Comparison of ENCODE assay signal across 29 mouse cellular contexts in the genomic region with DNA sequence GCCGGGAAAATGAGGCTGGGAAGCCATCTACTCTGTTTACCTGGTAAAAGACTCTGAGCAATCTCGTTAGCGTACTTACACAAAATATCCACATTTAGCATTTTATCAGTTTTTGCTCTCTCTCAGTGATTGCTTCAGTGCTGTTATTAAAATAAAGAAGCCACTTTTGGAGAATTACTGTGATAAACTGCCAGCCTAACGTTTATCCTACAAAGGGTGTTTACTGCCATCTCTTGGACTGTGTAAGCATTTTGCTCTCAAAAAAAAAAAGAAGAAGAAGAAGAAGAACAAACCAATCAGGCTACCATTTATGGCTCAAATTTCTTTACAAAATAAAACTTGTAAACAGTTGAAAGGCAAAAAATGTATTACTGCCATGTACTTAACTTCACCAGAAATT. TPM values are rescaled to one million over a fixed set of nuclear protein-coding genes. Genes with fewer than 3 reads are reported as not detected.
DNase-seq lines count a peak whose midpoint lies in the region; ATAC-seq and TF ChIP-seq lines count a peak whose summit lies in the region.
"Had no signal": no experiment of that assay in that cellular context is flagged by ENCODE, and none has a peak within 500 bp of the region (broad histone marks: within the 10 kb centered on the region; RNA-seq: fewer than 3 reads in every experiment).

No protein-coding gene starts in this region.

- peak; percentile 48 for TF ChIP-seq RAD21 in CH12.LX (IDR thresholded peaks at IDR 0.05; ENCODE audit: low read depth, low read length)

- no peak overlapping the region for H3K9ac ChIP-seq in hindbrain, embryonic 16.5 days (ENCODE audit: low read depth, low read length)
- H3K9ac ChIP-seq in CH12.LX (ENCODE audit: insufficient read depth, low read depth): no peak overlapping the region
- H3K9ac ChIP-seq: embryonic facial prominence, embryonic 13.5 days; kidney, embryonic 15.5 days; liver, embryonic 15.5 days; neural tube, embryonic 15.5 days; stomach, embryonic 15.5 days had no signal

- peak; percentile 42; the same call in 1 of the 2 replicates for ATAC-seq in hindbrain, embryonic 16.5 days

- no peak overlapping the region for H3K4me2 ChIP-seq in hindbrain, embryonic 16.5 days (ENCODE audit: low read length)
- H3K4me2 ChIP-seq in CH12.LX (ENCODE audit: insufficient read depth, low read depth, poor library complexity, severe bottlenecking): no peak overlapping the region
- H3K4me2 ChIP-seq: embryonic facial prominence, embryonic 13.5 days; kidney, embryonic 15.5 days; liver, embryonic 15.5 days; midbrain, embryonic 11.5 days; neural tube, embryonic 15.5 days; stomach, embryonic 15.5 days had no signal

- DNase-seq in hindbrain, embryonic 10.5 days (ENCODE audit: low spot score): no peak
- DNase-seq in left cerebral cortex, adult 2 months (ENCODE audit: extremely low spot score in 1 of 2, low spot score in 2 of 2): no peak
- no peak for DNase-seq in left cerebral cortex, postnatal 4 days
- no peak for DNase-seq in CH12.LX (ENCODE audit: extremely low read depth)
- DNase-seq in brain, embryonic 14.5 days (ENCODE audit: low read depth): peak; percentile 47
- no peak for DNase-seq in gastrocnemius, postnatal 4 days (ENCODE audit: low spot score in 2 of 2)
- DNase-seq: adrenal gland, postnatal 14 days; B cell, adult 2 months; cerebellum, adult 11-12 months; cerebellum, postnatal 10 days; gastrocnemius, postnatal 14 days; heart, postnatal 36 days; kidney, adult 11 months; kidney, postnatal 36 days; layer of hippocampus, postnatal 36 days; liver; lung, postnatal 36 days; retina, postnatal 1 day; right cerebral cortex, postnatal 25 days; thymus, postnatal 14 days had no signal

- no peaks in the 10 kb centered on the region for H3K79me2 ChIP-seq in CH12.LX (replicated peaks; ENCODE audit: control insufficient read depth, extremely low read depth, insufficient read depth, poor library complexity, severe bottlenecking)

- 68% methylated on average over 4 of the region's 4 CpGs for WGBS in hindbrain, embryonic 16.5 days
- WGBS in hindbrain, embryonic 10.5 days: 79% methylated on average over 4 of the region's 4 CpGs

- no peak for TF ChIP-seq EP300 in CH12.LX (IDR thresholded peaks at IDR 0.05; ENCODE audit: low read length)

- H3K27me3 ChIP-seq in hindbrain, embryonic 16.5 days (replicated peaks; ENCODE audit: control insufficient read depth, insufficient read depth, low read length): no peaks in the 10 kb centered on the region
- no peaks in the 10 kb centered on the region for H3K27me3 ChIP-seq in hindbrain, embryonic 10.5 days (ENCODE audit: insufficient read depth, poor library complexity, severe bottlenecking)
- no peaks in the 10 kb centered on the region for H3K27me3 ChIP-seq in CH12.LX (replicated peaks)
- H3K27me3 ChIP-seq: embryonic facial prominence, embryonic 13.5 days; kidney, embryonic 15.5 days; liver, embryonic 15.5 days; neural tube, embryonic 15.5 days; stomach, embryonic 15.5 days had no signal

- dilution Hi-C loops in CH12.LX (cut with MboI; ENCODE audit: extremely low pct_ligation_motif_present, extremely low pct_unique_long_range_greater_than_20kb, low sequenced_read_pairs): no loop called here

- no peaks in the 10 kb centered on the region for H3K36me3 ChIP-seq in hindbrain, embryonic 16.5 days (ENCODE audit: control insufficient read depth, insufficient read depth, low read length)
- H3K36me3 ChIP-seq in hindbrain, embryonic 10.5 days: no peaks in the 10 kb centered on the region
- H3K36me3 ChIP-seq in CH12.LX (replicated peaks in 1 of 2; ENCODE audit: control insufficient read depth in 1 of 2, insufficient read depth in 1 of 2, low read length in 1 of 2): no peaks in the 10 kb centered on the region
- H3K36me3 ChIP-seq: embryonic facial prominence, embryonic 13.5 days; forebrain, embryonic 10.5 days; heart, embryonic 10.5 days; kidney, embryonic 15.5 days; liver, embryonic 15.5 days; neural tube, embryonic 15.5 days; stomach, embryonic 15.5 days had no signal

- in situ Hi-C loops in CH12.LX (cut with MboI; ENCODE audit: low pct_ligation_motif_present, low pct_unique_long_range_greater_than_20kb, low sequenced_read_pairs): no loop called here

- H3K9me3 ChIP-seq in hindbrain, embryonic 16.5 days (ENCODE audit: control insufficient read depth, low read length): no peaks in the 10 kb centered on the region
- H3K9me3 ChIP-seq in hindbrain, embryonic 10.5 days: no peaks in the 10 kb centered on the region
- H3K9me3 ChIP-seq in CH12.LX (replicated peaks; ENCODE audit: low read length): no peaks in the 10 kb centered on the region
- H3K9me3 ChIP-seq: embryonic facial prominence, embryonic 13.5 days; forebrain, embryonic 10.5 days; heart, embryonic 10.5 days; kidney, embryonic 15.5 days; liver, embryonic 15.5 days; neural tube, embryonic 15.5 days; stomach, embryonic 15.5 days had no signal

- intact Hi-C loops in left cerebral cortex, adult 2 months (cut with DNase I): no loop called here
- intact Hi-C loops in left cerebral cortex, postnatal 4 days (cut with DNase I): loop anchor here (10.0 kb wide), 1 partner anchor 1569 kb away; a partner anchor contains a TSS

- TF ChIP-seq CTCF in left cerebral cortex, adult 2 months (IDR thresholded peaks at IDR 0.05): peak; percentile 19
- TF ChIP-seq CTCF in CH12.LX (conservative IDR thresholded peaks at IDR 0.05 in 1 of 2, IDR thresholded peaks at IDR 0.05 in 1 of 2; ENCODE audit: low read depth in 2 of 2, low read length in 2 of 2): peak in 1 of 2 experiments; percentile 34; a peak in 1 of 4 replicates
- TF ChIP-seq CTCF in brain, embryonic 14.5 days (IDR thresholded peaks at IDR 0.05; ENCODE audit: borderline replicate concordance, extremely low read depth, insufficient read depth, insufficient read length): no peak

- no peaks in the 10 kb centered on the region for H3K4me1 ChIP-seq in hindbrain, embryonic 16.5 days (ENCODE audit: control insufficient read depth, insufficient read depth, low read depth, low read length)
- 0 out of 2 replicates have a peak, but pooled peaks cover 5% of the 10 kb centered on the region for H3K4me1 ChIP-seq in hindbrain, embryonic 10.5 days (replicated peaks)
- H3K4me1 ChIP-seq in CH12.LX (ENCODE audit: control insufficient read depth in 1 of 2, insufficient read depth in 2 of 2): peaks cover 2 to 6% of the 10 kb centered on the region in 2 experiments; a peak in 3 of 4 replicates
- H3K4me1 ChIP-seq: embryonic facial prominence, embryonic 13.5 days; heart, embryonic 10.5 days; liver, embryonic 15.5 days; neural tube, embryonic 15.5 days; stomach, embryonic 15.5 days had no signal

- H3K4me3 ChIP-seq in hindbrain, embryonic 16.5 days (ENCODE audit: low read length): no peak overlapping the region
- H3K4me3 ChIP-seq in hindbrain, embryonic 10.5 days: no peak overlapping the region
- no peak overlapping the region for H3K4me3 ChIP-seq in left cerebral cortex, adult 2 months
- no peak overlapping the region for H3K4me3 ChIP-seq in CH12.LX (replicated peaks in 1 of 3; ENCODE audit: low read depth in 2 of 3, low read length in 2 of 3, poor library complexity in 1 of 3)
- H3K4me3 ChIP-seq: embryonic facial prominence, embryonic 13.5 days; forebrain, embryonic 10.5 days; heart, embryonic 10.5 days; kidney, embryonic 15.5 days; liver, embryonic 15.5 days; neural tube, embryonic 15.5 days; stomach, embryonic 15.5 days had no signal

- TF ChIP-seq POLR2A in CH12.LX (IDR thresholded peaks at IDR 0.05; ENCODE audit: low read depth, low read length): no peak
- TF ChIP-seq POLR2A in brain, embryonic 14.5 days (IDR thresholded peaks at IDR 0.05; ENCODE audit: borderline replicate concordance, extremely low read depth, insufficient read depth, insufficient read length, poor library complexity, severe bottlenecking): no peak

- no peak overlapping the region for H3K27ac ChIP-seq in hindbrain, embryonic 16.5 days (ENCODE audit: low read depth, low read length)
- H3K27ac ChIP-seq in hindbrain, embryonic 10.5 days: no peak overlapping the region
- H3K27ac ChIP-seq in left cerebral cortex, adult 2 months: no peak overlapping the region
- no peak overlapping the region for H3K27ac ChIP-seq in CH12.LX (ENCODE audit: insufficient read depth, low read depth)
- H3K27ac ChIP-seq: embryonic facial prominence, embryonic 13.5 days; forebrain, embryonic 10.5 days; heart, embryonic 10.5 days; kidney, embryonic 15.5 days; liver, embryonic 15.5 days; neural tube, embryonic 15.5 days; stomach, embryonic 15.5 days had no signal

TF ChIP-seq in CH12.LX, 34 proteins besides CTCF, POLR2A, EP300 and RAD21:
- no peak for TF ChIP-seq TCF12 (IDR thresholded peaks at IDR 0.05; ENCODE audit: low read depth, low read length)
- TF ChIP-seq ZNF384 (IDR thresholded peaks at IDR 0.05; ENCODE audit: low read depth, low read length): peak; percentile 79

RNA-seq across cellular contexts. Expression of a gene that starts 20.2 kb away (rescaled TPM):
- polyA plus RNA-seq in hindbrain, embryonic 16.5 days (2015; fragmentation: Nextera tagmentation; extraction: Ambion mirVana): 160 and 171 TPM in 2 replicates
- polyA plus RNA-seq in hindbrain, embryonic 10.5 days (2016; fragmentation: Nextera tagmentation; extraction: Ambion mirVana): 99.6 and 129 TPM in 2 replicates
- 100 to 1,000 TPM; 143 to 148 TPM for total RNA-seq in left cerebral cortex, adult 2 months (2021)
- total RNA-seq in left cerebral cortex, postnatal 4 days (2021): 100 to 1,000 TPM; 138 to 142 TPM
- 172 and 176 TPM in 2 replicates for total RNA-seq in CH12.LX (2012; rRNA removed)
- 233 and 262 TPM in 2 replicates for total RNA-seq in CH12.LX (2014; rRNA removed)
- polyA plus RNA-seq in CH12.LX (2012; ENCODE audit: insufficient read length, low read depth): 277 and 339 TPM in 2 replicates
- 91.6 and 129 TPM in 2 replicates for polyA plus RNA-seq in brain, embryonic 14.5 days (2012; rRNA removed)
- total RNA-seq in gastrocnemius, postnatal 4 days (2021): 10 to 100 TPM; 66.9 to 70.8 TPM
